Mouse (Mus musculus): ENCODE data around the gene Vwa8.

GRCm38 (mm10) chr14:79136585-79136984 lies 287.7 kb downstream of the Vwa8 start:
- TF ChIP-seq CTCF (conservative IDR thresholded peaks at IDR 0.05 in 1 of 2, IDR thresholded peaks at IDR 0.05 in 1 of 2; ENCODE audit: low read depth in 2 of 2, low read length in 2 of 2) (no peak), ELF1 (IDR thresholded peaks at IDR 0.05; ENCODE audit: low read depth, low read length) (no peak), HCFC1 (IDR thresholded peaks at IDR 0.05; ENCODE audit: low read depth, low read length) (no peak), POLR2A (IDR thresholded peaks at IDR 0.05; ENCODE audit: low read depth, low read length) (no peak), MAX (IDR thresholded peaks at IDR 0.05; ENCODE audit: low read length) (no peak), SIN3A (IDR thresholded peaks at IDR 0.05; ENCODE audit: low read length) (no peak), ZC3H11A (IDR thresholded peaks at IDR 0.05; ENCODE audit: low read depth, low read length) (no peak)

All from CH12.LX (cell line).